Mouse (Mus musculus): ENCODE data around the gene Olfr1355. TPM values are rescaled to one million over a fixed set of nuclear protein-coding genes. Genes with fewer than 3 reads are reported as not detected.
"Not testable (repeated sequence)": the region's sequence is repeated elsewhere in the genome, so short reads cannot be mapped to it uniquely, and the experiment has no call there.

The Olfr1355 gene
- polyA plus RNA-seq (2011; ENCODE audit: insufficient read length, low read depth, missing spikeins), result not detected in 2 replicates

GRCm38 (mm10) chr10:78875240-78875639, at the start of gene Olfr1355:
Gene Olfr1355, plus strand, starts transcription at chr10:78875540.
- no peak for TF ChIP-seq CTCF (IDR thresholded peaks at IDR 0.05; ENCODE audit: borderline replicate concordance, insufficient read depth, low read length)
- no peak for TF ChIP-seq POLR2A (IDR thresholded peaks at IDR 0.05; ENCODE audit: low read depth, low read length)
- Histone ChIP-seq H3K4me3 (ENCODE audit: insufficient read depth, low read length) (no peak within 1 kb of the TSS), H3K27ac (ENCODE audit: insufficient read depth, low read length) (no peak within 1 kb of the TSS), H3K4me1 (ENCODE audit: control insufficient read depth, insufficient read depth, low read length) (no peaks in the 10 kb centered on the region)

DNA sequence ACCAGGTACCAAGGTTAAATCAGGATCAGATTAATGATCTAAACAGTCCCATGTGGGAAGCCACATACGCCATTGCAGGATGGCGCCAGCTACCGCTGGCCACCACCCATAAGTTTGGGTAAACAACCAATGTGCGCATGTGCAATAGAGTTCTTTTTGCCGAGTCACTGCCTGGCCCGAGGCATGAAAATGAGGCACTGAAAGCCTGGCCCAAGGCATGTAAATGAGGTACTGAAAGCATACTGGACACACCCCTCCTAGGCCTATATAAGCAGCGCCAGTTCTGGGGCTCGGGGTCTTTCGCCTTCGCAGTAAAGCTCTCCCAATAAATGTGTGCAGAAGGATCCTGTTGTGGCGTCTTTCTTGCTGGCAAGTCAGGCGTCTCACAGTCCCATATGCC, 34.9 kb upstream of the Olfr1355 start:
- not testable (repeated sequence) for H3K4me3 ChIP-seq (ENCODE audit: insufficient read depth, low read length); H3K27ac ChIP-seq (ENCODE audit: insufficient read depth, low read length); H3K4me1 ChIP-seq (ENCODE audit: control insufficient read depth, insufficient read depth, low read length)

DNA sequence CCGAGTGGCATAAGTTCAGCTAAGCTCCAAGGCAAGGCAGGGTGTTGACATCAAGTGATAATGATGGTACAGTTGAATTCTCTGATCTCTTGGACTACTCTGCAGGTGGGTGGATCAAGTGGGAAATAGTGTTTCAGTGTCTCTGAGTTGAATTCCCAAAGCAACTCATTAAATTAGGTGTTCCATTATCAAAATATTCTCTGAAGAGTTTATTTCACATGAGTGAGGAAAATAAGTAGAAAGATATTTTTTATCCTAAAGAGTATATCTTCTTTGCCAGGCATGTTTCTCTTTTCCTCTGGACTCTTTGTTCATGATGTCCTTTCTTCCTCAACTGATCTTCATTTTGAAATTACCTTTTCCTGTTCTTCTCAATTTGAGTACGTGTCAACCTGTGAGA, 23.3 kb upstream of the Olfr1355 start, which contains the start of gene Olfr1356:
Gene Olfr1356 (minus strand): TSS at position 101 of the 400 bp plus-strand sequence.
- H3K4me3 ChIP-seq (ENCODE audit: insufficient read depth, low read length), result no peak within 1 kb of the TSS
- TF ChIP-seq POLR2A (IDR thresholded peaks at IDR 0.05; ENCODE audit: low read depth, low read length) (no peak), CTCF (IDR thresholded peaks at IDR 0.05; ENCODE audit: borderline replicate concordance, insufficient read depth, low read length) (no peak)
- no peaks in the 10 kb centered on the region for H3K4me1 ChIP-seq (ENCODE audit: control insufficient read depth, insufficient read depth, low read length)
- H3K27ac ChIP-seq (ENCODE audit: insufficient read depth, low read length), result no peak within 1 kb of the TSS

DNA sequence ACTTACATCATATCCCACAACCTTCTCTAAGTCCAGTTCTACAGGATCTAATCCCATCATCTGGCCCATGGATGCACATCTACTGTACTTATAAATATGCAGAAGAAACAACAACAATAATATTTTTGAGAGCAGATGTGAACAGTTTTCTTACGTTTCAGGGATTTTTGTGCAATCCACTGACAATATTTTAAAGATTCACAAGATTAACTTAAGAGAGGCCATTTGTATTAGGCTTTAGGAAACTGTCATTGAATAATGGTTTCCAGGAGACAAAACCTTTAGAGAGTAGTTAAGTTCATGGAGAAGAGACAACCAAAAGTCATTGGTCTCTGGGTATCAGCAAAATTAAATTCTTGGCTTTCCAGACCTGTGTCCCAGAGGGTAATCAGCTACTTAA, 37.5 kb downstream of the Olfr1355 start, which contains the start of gene Olfr1354:
Gene Olfr1354 (plus strand): TSS at position 301 of the 400 bp plus-strand sequence.
- H3K4me1 ChIP-seq (ENCODE audit: control insufficient read depth, insufficient read depth, low read length); H3K4me3 ChIP-seq (ENCODE audit: insufficient read depth, low read length); H3K27ac ChIP-seq (ENCODE audit: insufficient read depth, low read length): not testable (repeated sequence)

Other genes with a start within 250 kb of the Olfr1355 start
- gene Casp14, start 157.2 kb upstream of the Olfr1355 start, polyA plus RNA-seq (2011; ENCODE audit: insufficient read length, low read depth, missing spikeins), result 0.35 and 0.63 TPM in 2 replicates
- gene Ccdc105, start 122.5 kb upstream of the Olfr1355 start, polyA plus RNA-seq (2011; ENCODE audit: insufficient read length, low read depth, missing spikeins), result not detected in 2 replicates
- 20.8 and 29.1 TPM in 2 replicates for gene Slc1a6, start 95.0 kb upstream of the Olfr1355 start, polyA plus RNA-seq (2011; ENCODE audit: insufficient read length, low read depth, missing spikeins)
- not detected in 2 replicates for gene Olfr1356, start 23.4 kb upstream of the Olfr1355 start, polyA plus RNA-seq (2011; ENCODE audit: insufficient read length, low read depth, missing spikeins)
- gene Olfr1354, start 37.6 kb downstream of the Olfr1355 start, polyA plus RNA-seq (2011; ENCODE audit: insufficient read length, low read depth, missing spikeins), result not detected in 2 replicates
- gene Olfr8, start 75.1 kb downstream of the Olfr1355 start, polyA plus RNA-seq (2011; ENCODE audit: insufficient read length, low read depth, missing spikeins), result not detected in 2 replicates
- not detected in 2 replicates for gene Olfr1353, start 87.8 kb downstream of the Olfr1355 start, polyA plus RNA-seq (2011; ENCODE audit: insufficient read length, low read depth, missing spikeins)
- not detected in 2 replicates for gene Olfr1352, start 105.5 kb downstream of the Olfr1355 start, polyA plus RNA-seq (2011; ENCODE audit: insufficient read length, low read depth, missing spikeins)
- gene Olfr1351, start 136.9 kb downstream of the Olfr1355 start, polyA plus RNA-seq (2011; ENCODE audit: insufficient read length, low read depth, missing spikeins), result not detected in 2 replicates
- not detected in 2 replicates for gene Olfr57, start 153.2 kb downstream of the Olfr1355 start, polyA plus RNA-seq (2011; ENCODE audit: insufficient read length, low read depth, missing spikeins)
- gene 2610008E11Rik, start 222.1 kb downstream of the Olfr1355 start, polyA plus RNA-seq (2011; ENCODE audit: insufficient read length, low read depth, missing spikeins), result 33.2 and 34.0 TPM in 2 replicates